Mouse (Mus musculus) cerebellum, adult 8-10 months (tissue): Measurements from ENCODE around the gene Olfr1180.
"Not testable (repeated sequence)": the region's sequence is repeated elsewhere in the genome, so short reads cannot be mapped to it uniquely, and the experiment has no call there.

Source experiments
- DNase-seq: peaks from one replicate; pipeline ENCODE4 v3.0.0; 2022

Olfr1180 gene

DNA sequence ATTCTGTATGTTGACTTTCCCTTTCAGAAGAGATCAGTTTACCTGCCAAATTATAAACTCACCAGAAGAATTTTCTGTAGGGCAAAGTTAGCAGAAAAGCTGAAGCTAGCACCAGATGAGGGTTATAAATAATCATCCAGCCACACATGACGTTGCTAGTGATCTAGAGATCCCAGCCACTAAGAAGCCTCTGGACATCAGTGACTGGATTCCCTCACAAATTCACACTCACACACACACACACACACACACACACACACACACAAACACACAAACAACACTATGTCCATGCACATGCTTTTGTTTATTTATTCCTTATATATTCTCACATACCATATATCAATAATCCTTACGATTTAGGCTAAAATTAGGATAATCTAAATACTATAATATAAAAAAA lies at the start of gene Olfr1180:
Olfr1180 (minus strand) TSS at position 101 of the 400 bp plus-strand sequence.
- DNase-seq: no peak

DNA sequence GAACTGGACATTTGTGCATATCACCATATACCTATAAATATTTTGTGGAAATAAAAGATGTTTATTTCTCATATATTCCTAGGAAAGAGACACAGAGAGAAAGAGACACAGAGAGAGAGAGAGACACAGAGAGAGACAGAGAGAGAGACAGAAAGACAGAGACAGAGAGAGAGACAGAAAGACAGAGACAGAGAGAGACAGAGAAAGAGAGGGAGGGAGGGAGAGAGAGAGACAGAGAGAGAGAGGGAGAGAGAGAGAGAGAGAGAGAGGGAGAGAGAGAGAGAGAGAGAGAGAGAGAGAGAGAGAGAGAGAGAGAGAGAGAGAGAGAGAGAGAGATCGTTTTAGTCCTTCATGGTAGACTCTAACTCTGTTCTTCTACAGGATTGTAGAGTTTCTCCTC lies 35.6 kb upstream of the Olfr1180 start, which contains the start of gene Olfr1183:
Olfr1183 (plus strand) TSS at position 301 of the 400 bp plus-strand sequence.
- DNase-seq: not testable (repeated sequence)

DNA sequence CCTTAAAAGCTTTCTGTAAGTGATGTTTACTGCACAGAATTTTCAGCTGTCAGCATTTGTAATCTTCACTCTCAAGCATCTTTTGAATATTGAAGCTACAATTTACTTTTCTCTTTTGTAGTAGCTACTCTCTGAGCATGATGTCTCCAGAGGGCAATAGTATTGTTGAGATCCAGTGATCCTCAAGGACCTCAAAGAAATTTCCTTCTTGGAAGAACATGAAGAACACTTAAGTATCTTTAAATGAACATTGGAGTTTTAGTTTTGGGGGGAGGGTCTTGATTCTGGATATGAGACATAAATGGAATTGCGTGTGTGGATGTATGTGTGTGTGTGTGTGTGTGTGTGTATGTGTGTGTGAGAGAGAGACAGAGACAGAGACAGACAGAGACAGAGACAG lies 30.1 kb upstream of the Olfr1180 start, which contains the start of gene Gm13757:
Gm13757 (minus strand) TSS at position 101 of the 400 bp plus-strand sequence.
- no peak for DNase-seq

DNA sequence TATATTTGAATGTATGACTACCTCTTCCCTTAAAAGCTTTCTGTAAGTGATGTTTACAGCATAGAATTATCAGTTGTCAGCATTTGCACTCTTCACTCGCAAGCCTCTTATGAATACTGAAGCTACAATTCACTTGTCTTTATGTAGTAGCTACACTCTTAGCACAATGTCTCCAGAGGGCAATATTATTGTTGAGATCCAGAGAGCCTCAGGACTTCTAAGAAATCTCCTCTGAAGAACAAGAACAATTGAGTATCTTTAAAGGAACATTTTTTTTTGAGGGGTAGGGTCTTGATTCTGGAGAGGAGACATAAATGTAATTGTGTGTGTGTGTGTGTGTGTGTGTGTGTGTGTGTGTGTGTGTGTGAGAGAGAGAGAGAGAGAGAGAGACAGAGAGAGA lies 7.1 kb upstream of the Olfr1180 start, which contains the start of gene Olfr1181:
Olfr1181 (minus strand) TSS at position 101 of the 400 bp plus-strand sequence.
- no peak for DNase-seq

DNA sequence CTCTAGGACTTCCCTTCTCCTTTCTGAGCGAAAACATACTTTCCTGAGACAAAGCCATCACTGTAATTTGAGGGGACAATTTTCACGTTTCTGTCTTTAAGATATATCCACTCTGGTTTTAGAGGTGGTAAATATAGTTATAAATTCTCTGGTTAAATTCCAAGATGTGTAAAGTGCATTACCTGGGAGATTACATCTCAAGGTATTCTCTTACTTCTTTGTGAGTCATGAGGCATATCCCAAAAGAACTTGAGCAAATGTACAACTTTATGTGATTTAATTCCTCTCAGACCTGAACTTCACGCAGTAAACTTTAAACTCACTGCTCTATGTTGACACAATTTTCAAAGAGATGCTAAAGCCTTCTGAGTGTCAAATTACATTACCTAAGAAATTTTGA lies 12.6 kb downstream of the Olfr1180 start, which contains the start of gene Olfr1179:
Olfr1179 (minus strand) TSS at position 101 of the 400 bp plus-strand sequence.
- no peak for DNase-seq

DNA sequence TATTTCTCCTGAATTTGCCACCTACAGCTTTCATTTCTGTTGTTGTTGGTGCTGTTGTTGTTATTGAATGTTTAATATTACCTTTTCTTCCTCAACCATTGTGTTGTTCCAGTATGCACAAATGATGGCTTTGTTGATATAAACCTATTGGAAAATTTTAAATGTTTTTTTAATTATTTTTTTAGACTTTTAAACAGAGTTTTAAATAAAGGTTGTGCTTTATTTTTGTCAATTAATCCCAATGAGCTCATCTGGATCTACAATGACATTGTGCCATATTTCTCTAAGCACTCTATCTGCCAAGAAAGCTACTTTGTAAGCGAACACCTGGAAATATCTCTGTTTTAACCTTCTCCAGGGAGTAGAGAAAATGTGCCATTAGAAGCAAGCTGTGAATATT lies 32.2 kb downstream of the Olfr1180 start, which contains the start of gene Olfr1178:
Olfr1178 (plus strand) TSS at position 301 of the 400 bp plus-strand sequence.
- no peak for DNase-seq
